ENCODE assay signal across 8 mouse cellular contexts in genomic region chr19:8251896-8252704, GRCm38 (mm10). TPM values are rescaled to one million over a fixed set of nuclear protein-coding genes. Genes with fewer than 3 reads are reported as not detected.
DNase-seq lines count a peak whose midpoint lies in the region; ATAC-seq and TF ChIP-seq lines count a peak whose summit lies in the region.

No protein-coding gene starts in this region.

- 9% methylated on average over 55 of the region's 58 CpGs for WGBS in bone marrow, adult 2 months
- WGBS in embryonic facial prominence, embryonic 14.5 days = 10% methylated on average over 34 of the region's 58 CpGs
- WGBS in heart, embryonic 15.5 days = 9% methylated on average over 58 of the region's 58 CpGs
- WGBS in kidney, postnatal 0 days = 10% methylated on average over 44 of the region's 58 CpGs
- 5% methylated on average over 58 of the region's 58 CpGs for WGBS in lung, adult 2 months
- 7% methylated on average over 46 of the region's 58 CpGs for WGBS in neural tube, embryonic 15.5 days

- peak; percentile 38 for DNase-seq in ES-CJ7 (ENCODE audit: low read depth, low spot score)
- peak; percentile 35 for DNase-seq in embryonic facial prominence, embryonic 14.5 days (ENCODE audit: low spot score)
- peak; percentile 65 for DNase-seq in kidney, postnatal 0 days (ENCODE audit: low spot score)
- peak; percentile 3 for DNase-seq in lung, adult 2 months
- peak; percentile 7 for DNase-seq in thymus, postnatal 25 days

- peak; percentile 86 for ATAC-seq in embryonic facial prominence, embryonic 14.5 days (ENCODE audit: low read depth)
- ATAC-seq in heart, embryonic 15.5 days (replicated peaks; ENCODE audit: insufficient number of reproducible peaks, insufficient read depth, low FRiP score, low read depth) = peak; percentile 99
- peak; percentile 98 for ATAC-seq in kidney, postnatal 0 days (replicated peaks; ENCODE audit: low FRiP score, low read depth)
- ATAC-seq in neural tube, embryonic 15.5 days (ENCODE audit: low FRiP score) = peak; percentile 94

- no peaks in the 10 kb centered on the region for H3K27me3 ChIP-seq in embryonic facial prominence, embryonic 14.5 days (replicated peaks; ENCODE audit: control insufficient read depth, insufficient read depth, low read length)
- H3K27me3 ChIP-seq in heart, embryonic 15.5 days = no peaks in the 10 kb centered on the region
- H3K27me3 ChIP-seq in kidney, postnatal 0 days (ENCODE audit: insufficient read depth, low read length) = no peaks in the 10 kb centered on the region
- H3K27me3 ChIP-seq in neural tube, embryonic 15.5 days (replicated peaks) = no peaks in the 10 kb centered on the region

- no peak for TF ChIP-seq CTCF in bone marrow, adult 2 months (IDR thresholded peaks at IDR 0.05; ENCODE audit: control insufficient read depth, insufficient read depth, low read length)
- no peak for TF ChIP-seq CTCF in kidney, postnatal 0 days (IDR thresholded peaks at IDR 0.05; ENCODE audit: low read depth)
- no peak for TF ChIP-seq CTCF in lung, adult 2 months (IDR thresholded peaks at IDR 0.05; ENCODE audit: insufficient read depth, low read length)

- no peak overlapping the region; the same call in 1 of the 2 replicates for H3K27ac ChIP-seq in bone marrow, adult 2 months (ENCODE audit: control insufficient read depth, insufficient read depth, low read depth, low read length, poor library complexity)
- peak overlapping the region; percentile 70 for H3K27ac ChIP-seq in embryonic facial prominence, embryonic 14.5 days (replicated peaks; ENCODE audit: low read depth, low read length)
- peak overlapping the region; percentile 86 for H3K27ac ChIP-seq in heart, embryonic 15.5 days
- H3K27ac ChIP-seq in kidney, postnatal 0 days = peak overlapping the region; percentile 91
- peak overlapping the region; percentile 82 for H3K27ac ChIP-seq in neural tube, embryonic 15.5 days (replicated peaks)

- H3K4me3 ChIP-seq in bone marrow, adult 2 months (replicated peaks; ENCODE audit: control insufficient read depth, low read depth, low read length) = peak overlapping the region; percentile 51
- H3K4me3 ChIP-seq in embryonic facial prominence, embryonic 14.5 days (ENCODE audit: low read depth, low read length) = peak overlapping the region; percentile 58
- H3K4me3 ChIP-seq in heart, embryonic 15.5 days = peak overlapping the region; percentile 77
- peak overlapping the region; percentile 57 for H3K4me3 ChIP-seq in kidney, postnatal 0 days (replicated peaks; ENCODE audit: low read depth, low read length)
- peak overlapping the region; percentile 44 for H3K4me3 ChIP-seq in lung, adult 2 months (replicated peaks; ENCODE audit: extremely low read depth, low read depth, low read length)
- H3K4me3 ChIP-seq in neural tube, embryonic 15.5 days (replicated peaks) = peak overlapping the region; percentile 54

- peak; percentile 10; the same call in 1 of the 2 replicates for TF ChIP-seq POLR2A in bone marrow, adult 2 months (IDR thresholded peaks at IDR 0.05; ENCODE audit: borderline replicate concordance, control insufficient read depth, low read depth, low read length)
- TF ChIP-seq POLR2A in lung, adult 2 months (IDR thresholded peaks at IDR 0.05; ENCODE audit: borderline replicate concordance, extremely low read depth, low read depth, low read length) = no peak

- H3K4me1 ChIP-seq in bone marrow, adult 2 months (ENCODE audit: control insufficient read depth, insufficient read depth, low read length) = no peaks in the 10 kb centered on the region
- no peaks in the 10 kb centered on the region for H3K4me1 ChIP-seq in embryonic facial prominence, embryonic 14.5 days (ENCODE audit: control insufficient read depth, insufficient read depth, low read length)
- 0 out of 2 replicates have a peak, but pooled peaks cover 2% of the 10 kb centered on the region for H3K4me1 ChIP-seq in heart, embryonic 15.5 days (replicated peaks)
- H3K4me1 ChIP-seq in kidney, postnatal 0 days (replicated peaks; ENCODE audit: insufficient read depth, low read length) = no peaks in the 10 kb centered on the region
- H3K4me1 ChIP-seq in lung, adult 2 months (ENCODE audit: control insufficient read depth, insufficient read depth, low read length) = no peaks in the 10 kb centered on the region
- H3K4me1 ChIP-seq in neural tube, embryonic 15.5 days = peaks cover 4% of the 10 kb centered on the region; the same call in 1 of the 2 replicates

- no peaks in the 10 kb centered on the region for H3K9me3 ChIP-seq in embryonic facial prominence, embryonic 14.5 days (ENCODE audit: control insufficient read depth, low read length)
- H3K9me3 ChIP-seq in heart, embryonic 15.5 days (replicated peaks) = no peaks in the 10 kb centered on the region
- H3K9me3 ChIP-seq in kidney, postnatal 0 days (replicated peaks; ENCODE audit: low read length) = no peaks in the 10 kb centered on the region
- 0 out of 2 replicates have a peak, but pooled peaks cover under 1% of the 10 kb centered on the region for H3K9me3 ChIP-seq in neural tube, embryonic 15.5 days (replicated peaks)

- H3K4me2 ChIP-seq in embryonic facial prominence, embryonic 14.5 days (ENCODE audit: low read depth, low read length) = peak overlapping the region; percentile 68
- peak overlapping the region; percentile 61 for H3K4me2 ChIP-seq in heart, embryonic 15.5 days
- peak overlapping the region; percentile 71 for H3K4me2 ChIP-seq in kidney, postnatal 0 days (ENCODE audit: low read length)
- peak overlapping the region; percentile 61 for H3K4me2 ChIP-seq in neural tube, embryonic 15.5 days

- peak overlapping the region; percentile 68 for H3K9ac ChIP-seq in embryonic facial prominence, embryonic 14.5 days (ENCODE audit: low read depth, low read length)
- H3K9ac ChIP-seq in heart, embryonic 15.5 days = peak overlapping the region; percentile 59
- H3K9ac ChIP-seq in kidney, postnatal 0 days (ENCODE audit: low read depth, low read length) = peak overlapping the region; percentile 65
- peak overlapping the region; percentile 59 for H3K9ac ChIP-seq in neural tube, embryonic 15.5 days (replicated peaks)

- H3K36me3 ChIP-seq in embryonic facial prominence, embryonic 14.5 days (ENCODE audit: control insufficient read depth, insufficient read depth, low read length) = no peaks in the 10 kb centered on the region
- H3K36me3 ChIP-seq in heart, embryonic 15.5 days = no peaks in the 10 kb centered on the region
- H3K36me3 ChIP-seq in kidney, postnatal 0 days (ENCODE audit: insufficient read depth, low read length) = no peaks in the 10 kb centered on the region
- H3K36me3 ChIP-seq in neural tube, embryonic 15.5 days = no peaks in the 10 kb centered on the region

RNA-seq across cellular contexts. Expression of gene Slc22a29, which starts 33.4 kb away (rescaled TPM):
- polyA plus RNA-seq in bone marrow, adult 2 months (2011; ENCODE audit: insufficient read depth, insufficient read length, low replicate concordance, missing spikeins) = not detected in 2 replicates
- 0.31 TPM in 1 of 2 replicates, not detected in the other for polyA plus RNA-seq in embryonic facial prominence, embryonic 14.5 days (2014; fragmentation: Nextera tagmentation; extraction: Ambion mirVana)
- polyA plus RNA-seq in heart, embryonic 15.5 days (2015; fragmentation: Nextera tagmentation; extraction: Ambion mirVana) = not detected in 2 replicates
- 19.9 and 20.9 TPM in 2 replicates for polyA plus RNA-seq in kidney, postnatal 0 days (2015; fragmentation: Nextera tagmentation; extraction: Ambion mirVana)
- not detected in 2 replicates for polyA plus RNA-seq in lung, adult 2 months (2012; rRNA removed)
- polyA plus RNA-seq in neural tube, embryonic 15.5 days (2015; fragmentation: Nextera tagmentation; extraction: Ambion mirVana) = not detected in 2 replicates

Comparison
In these comparisons a context has a peak if more than half of its experiments do, and no peak if none do; other contexts are left out.
1. DNase-seq: peak in every context shown above with its lines; median percentile 65 in kidney, postnatal 0 days; 38 in ES-CJ7; 35 in embryonic facial prominence, embryonic 14.5 days; 7 in thymus, postnatal 25 days; 3 in lung, adult 2 months.
2. RNA of gene Slc22a29, which starts 33.4 kb away (polyA plus RNA-seq): 19.9 to 20.9 TPM in kidney, postnatal 0 days; not detected in bone marrow, adult 2 months, not detected in neural tube, embryonic 15.5 days, 0.31 TPM in embryonic facial prominence, embryonic 14.5 days, not detected in heart, embryonic 15.5 days and not detected in lung, adult 2 months; every median in the first group is over 10 times any median in the second.
3. Peak in every context shown above with its lines, with median percentiles within 50 percentile points of each other: H3K4me3 ChIP-seq, ATAC-seq, H3K4me2 ChIP-seq and H3K9ac ChIP-seq.